Mouse (Mus musculus): Measurements from ENCODE around the gene Hcn4. TPM values are rescaled to one million over a fixed set of nuclear protein-coding genes. Genes with fewer than 3 reads are reported as not detected.

The Hcn4 gene
- polyA plus RNA-seq, 1 experiment, result 0.01 TPM

GRCm38 (mm10) chr9:58871141-58871540 is 47.9 kb downstream of the Hcn4 start:
- H3K79me2 ChIP-seq (ENCODE audit: control insufficient read depth, insufficient read depth), result no peaks in the 10 kb centered on the region
- no peaks in the 10 kb centered on the region for H3K27me3 ChIP-seq (ENCODE audit: control insufficient read depth, insufficient read depth, insufficient read length)
- H3K4me3 ChIP-seq, result no peak overlapping the region
- no peak overlapping the region for H3ac ChIP-seq (ENCODE audit: control insufficient read depth, insufficient read length)
- H3K4me2 ChIP-seq (ENCODE audit: low read depth), result no peak overlapping the region
- peaks cover 5% of the 10 kb centered on the region for H3K36me3 ChIP-seq (ENCODE audit: control insufficient read depth, insufficient read depth)
- TF ChIP-seq SRF (IDR thresholded peaks at IDR 0.05; ENCODE audit: control insufficient read depth, insufficient read length, low read depth) (no peak), MYOG (IDR thresholded peaks at IDR 0.05; ENCODE audit: control insufficient read depth in 1 of 3, insufficient read depth in 1 of 3, insufficient read length in 2 of 3, low read depth in 2 of 3) (no peak), POLR2AphosphoS2 (IDR thresholded peaks at IDR 0.05; ENCODE audit: insufficient read length, low read depth) (no peak), REST (IDR thresholded peaks at IDR 0.05; ENCODE audit: insufficient read depth, insufficient read length) (no peak), MAX (IDR thresholded peaks at IDR 0.05; ENCODE audit: low read depth) (no peak), TCF12 (IDR thresholded peaks at IDR 0.05; ENCODE audit: insufficient read depth, poor library complexity, severe bottlenecking) (no peak), TCF3 (IDR thresholded peaks at IDR 0.05; ENCODE audit: insufficient read length, low read depth) (no peak), POLR2A (IDR thresholded peaks at IDR 0.05; ENCODE audit: insufficient read length, low read depth) (no peak), E2F4 (IDR thresholded peaks at IDR 0.05; ENCODE audit: insufficient read depth) (no peak), CEBPB (IDR thresholded peaks at IDR 0.05; ENCODE audit: insufficient read depth, poor library complexity, severe bottlenecking) (no peak), USF1 (IDR thresholded peaks at IDR 0.05; ENCODE audit: low read depth) (no peak), MYOD1 (IDR thresholded peaks at IDR 0.05; ENCODE audit: control insufficient read depth in 1 of 3, insufficient read length in 2 of 3, low read depth in 2 of 3) (no peak)

GRCm38 (mm10) chr9:58873541-58874324 is 50.5 kb downstream of the Hcn4 start:
- TF ChIP-seq SRF (IDR thresholded peaks at IDR 0.05; ENCODE audit: control insufficient read depth, insufficient read length, low read depth) (no peak), MYOD1 (IDR thresholded peaks at IDR 0.05; ENCODE audit: control insufficient read depth in 1 of 3, insufficient read length in 2 of 3, low read depth in 2 of 3) (no peak), CEBPB (IDR thresholded peaks at IDR 0.05; ENCODE audit: insufficient read depth, poor library complexity, severe bottlenecking) (no peak), USF1 (IDR thresholded peaks at IDR 0.05; ENCODE audit: low read depth) (no peak), REST (IDR thresholded peaks at IDR 0.05; ENCODE audit: insufficient read depth, insufficient read length) (no peak), MAX (IDR thresholded peaks at IDR 0.05; ENCODE audit: low read depth) (no peak), MYOG (IDR thresholded peaks at IDR 0.05; ENCODE audit: control insufficient read depth in 1 of 3, insufficient read depth in 1 of 3, insufficient read length in 2 of 3, low read depth in 2 of 3) (no peak), TCF3 (IDR thresholded peaks at IDR 0.05; ENCODE audit: insufficient read length, low read depth) (no peak), E2F4 (IDR thresholded peaks at IDR 0.05; ENCODE audit: insufficient read depth) (no peak), TCF12 (IDR thresholded peaks at IDR 0.05; ENCODE audit: insufficient read depth, poor library complexity, severe bottlenecking) (no peak), POLR2AphosphoS2 (IDR thresholded peaks at IDR 0.05; ENCODE audit: insufficient read length, low read depth) (no peak), POLR2A (IDR thresholded peaks at IDR 0.05; ENCODE audit: insufficient read length, low read depth) (no peak)
- Histone ChIP-seq H3K79me2 (ENCODE audit: control insufficient read depth, insufficient read depth) (no peaks in the 10 kb centered on the region), H3K36me3 (ENCODE audit: control insufficient read depth, insufficient read depth) (peaks cover 16% of the 10 kb centered on the region)

GRCm38 (mm10) chr9:58874354-58874753 is 51.1 kb downstream of the Hcn4 start:
- Histone ChIP-seq H3K4me3 (no peak overlapping the region), H3ac (ENCODE audit: control insufficient read depth, insufficient read length) (no peak overlapping the region), H3K4me2 (ENCODE audit: low read depth) (no peak overlapping the region), H3K36me3 (ENCODE audit: control insufficient read depth, insufficient read depth) (peaks cover 22% of the 10 kb centered on the region), H3K79me2 (ENCODE audit: control insufficient read depth, insufficient read depth) (no peaks in the 10 kb centered on the region), H3K27me3 (ENCODE audit: control insufficient read depth, insufficient read depth, insufficient read length) (no peaks in the 10 kb centered on the region)
- TF ChIP-seq POLR2A (IDR thresholded peaks at IDR 0.05; ENCODE audit: insufficient read length, low read depth) (no peak), REST (IDR thresholded peaks at IDR 0.05; ENCODE audit: insufficient read depth, insufficient read length) (no peak), CEBPB (IDR thresholded peaks at IDR 0.05; ENCODE audit: insufficient read depth, poor library complexity, severe bottlenecking) (no peak), USF1 (IDR thresholded peaks at IDR 0.05; ENCODE audit: low read depth) (no peak), TCF12 (IDR thresholded peaks at IDR 0.05; ENCODE audit: insufficient read depth, poor library complexity, severe bottlenecking) (no peak), SRF (IDR thresholded peaks at IDR 0.05; ENCODE audit: control insufficient read depth, insufficient read length, low read depth) (no peak), E2F4 (IDR thresholded peaks at IDR 0.05; ENCODE audit: insufficient read depth) (no peak), MYOD1 (IDR thresholded peaks at IDR 0.05; ENCODE audit: control insufficient read depth in 1 of 3, insufficient read length in 2 of 3, low read depth in 2 of 3) (no peak), MYOG (IDR thresholded peaks at IDR 0.05; ENCODE audit: control insufficient read depth in 1 of 3, insufficient read depth in 1 of 3, insufficient read length in 2 of 3, low read depth in 2 of 3) (no peak), MAX (IDR thresholded peaks at IDR 0.05; ENCODE audit: low read depth) (no peak), POLR2AphosphoS2 (IDR thresholded peaks at IDR 0.05; ENCODE audit: insufficient read length, low read depth) (no peak), TCF3 (IDR thresholded peaks at IDR 0.05; ENCODE audit: insufficient read length, low read depth) (no peak)

More at GRCm38 (mm10) chr9:58873541-58874324, 50.5 kb downstream of the Hcn4 start:
- no peak overlapping the region for H3ac ChIP-seq (ENCODE audit: control insufficient read depth, insufficient read length)
- no peaks in the 10 kb centered on the region for H3K27me3 ChIP-seq (ENCODE audit: control insufficient read depth, insufficient read depth, insufficient read length)
- no peak overlapping the region for H3K4me2 ChIP-seq (ENCODE audit: low read depth)
- H3K4me3 ChIP-seq, result no peak overlapping the region

GRCm38 (mm10) chr9:58875439-58875838 is 52.2 kb downstream of the Hcn4 start:
- peaks cover 32% of the 10 kb centered on the region for H3K36me3 ChIP-seq (ENCODE audit: control insufficient read depth, insufficient read depth)
- no peaks in the 10 kb centered on the region for H3K79me2 ChIP-seq (ENCODE audit: control insufficient read depth, insufficient read depth)
- no peaks in the 10 kb centered on the region for H3K27me3 ChIP-seq (ENCODE audit: control insufficient read depth, insufficient read depth, insufficient read length)
- TF ChIP-seq TCF12 (IDR thresholded peaks at IDR 0.05; ENCODE audit: insufficient read depth, poor library complexity, severe bottlenecking) (no peak), POLR2AphosphoS2 (IDR thresholded peaks at IDR 0.05; ENCODE audit: insufficient read length, low read depth) (no peak), TCF3 (IDR thresholded peaks at IDR 0.05; ENCODE audit: insufficient read length, low read depth) (no peak), MYOG (IDR thresholded peaks at IDR 0.05; ENCODE audit: control insufficient read depth in 1 of 3, insufficient read depth in 1 of 3, insufficient read length in 2 of 3, low read depth in 2 of 3) (no peak), MYOD1 (IDR thresholded peaks at IDR 0.05; ENCODE audit: control insufficient read depth in 1 of 3, insufficient read length in 2 of 3, low read depth in 2 of 3) (no peak), E2F4 (IDR thresholded peaks at IDR 0.05; ENCODE audit: insufficient read depth) (no peak), POLR2A (IDR thresholded peaks at IDR 0.05; ENCODE audit: insufficient read length, low read depth) (no peak), REST (IDR thresholded peaks at IDR 0.05; ENCODE audit: insufficient read depth, insufficient read length) (no peak), MAX (IDR thresholded peaks at IDR 0.05; ENCODE audit: low read depth) (no peak), USF1 (IDR thresholded peaks at IDR 0.05; ENCODE audit: low read depth) (no peak), SRF (IDR thresholded peaks at IDR 0.05; ENCODE audit: control insufficient read depth, insufficient read length, low read depth) (no peak)
- H3ac ChIP-seq (ENCODE audit: control insufficient read depth, insufficient read length), result no peak overlapping the region
- no peak overlapping the region for H3K4me2 ChIP-seq (ENCODE audit: low read depth)
- H3K4me3 ChIP-seq, result no peak overlapping the region

Measured in myocyte (in vitro differentiated cells).